In the genomic region with DNA sequence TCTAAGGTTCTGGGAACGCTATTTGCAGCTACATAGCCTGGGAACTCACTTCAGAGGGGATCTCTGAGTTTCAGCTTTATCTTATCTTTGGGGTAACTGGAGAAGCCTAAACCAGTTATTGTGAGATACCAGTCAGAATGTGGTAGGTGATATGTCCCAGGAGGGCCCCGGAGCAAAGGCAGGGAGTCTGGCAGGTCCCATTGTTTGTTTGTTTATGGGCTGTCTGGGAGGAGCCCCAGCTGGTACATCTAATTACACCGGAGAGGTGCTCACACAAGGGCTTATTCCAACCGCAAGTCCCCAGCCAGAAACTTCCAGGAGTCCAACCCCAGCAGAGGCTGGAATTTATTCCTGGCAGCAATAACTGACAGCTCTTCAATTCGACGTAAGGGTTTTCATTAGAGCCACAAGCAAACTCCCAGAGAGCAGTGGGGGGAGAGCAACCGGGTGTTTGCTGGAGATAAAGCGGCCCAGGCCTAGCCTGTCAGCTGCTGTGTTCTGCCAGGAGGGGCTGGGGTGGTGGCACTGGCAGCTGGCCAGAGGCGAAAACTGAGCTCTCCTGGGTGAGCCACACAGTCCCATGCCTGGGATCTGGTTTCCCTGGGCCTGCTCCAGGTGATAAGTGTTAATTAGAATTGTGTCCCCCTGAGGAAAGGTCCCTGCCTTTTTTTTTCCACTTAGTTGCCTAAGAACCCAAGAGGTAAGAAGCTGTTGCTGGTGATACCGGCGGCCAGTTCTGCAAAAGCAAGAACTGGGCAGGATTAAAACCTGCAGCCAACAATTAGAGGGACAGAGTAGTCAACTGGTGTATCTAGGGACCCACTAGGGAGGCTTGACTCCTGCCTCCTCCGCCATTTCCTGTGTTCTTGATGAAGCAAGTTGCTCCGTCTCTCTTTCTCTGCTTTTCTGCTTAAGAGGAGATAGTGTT, we compare ENCODE assay signal across 8 mouse cellular contexts.
DNase-seq lines count a peak whose midpoint lies in the region; ATAC-seq and TF ChIP-seq lines count a peak whose summit lies in the region.

No protein-coding gene starts in this region.

- H3K9ac ChIP-seq in MEL (ENCODE audit: control insufficient read depth, low read depth, low read length, poor library complexity, severe bottlenecking), result peak overlapping the region; percentile 26
- H3K9ac ChIP-seq in forebrain, embryonic 14.5 days (ENCODE audit: low read length), result no peak overlapping the region
- H3K9ac ChIP-seq in liver, embryonic 12.5 days, result peak overlapping the region; percentile 71
- H3K9ac ChIP-seq in midbrain, embryonic 16.5 days (ENCODE audit: low read depth, low read length), result no peak overlapping the region

- peak; percentile 96 for ATAC-seq in forebrain, embryonic 14.5 days
- peak; percentile 97 for ATAC-seq in liver, embryonic 12.5 days
- peak; percentile 92 for ATAC-seq in midbrain, embryonic 16.5 days

- peaks cover 0 to 17% of the 10 kb centered on the region in 2 experiments; a peak in 2 of 4 replicates for H3K36me3 ChIP-seq in MEL (ENCODE audit: control insufficient read depth in 1 of 2, insufficient read depth in 2 of 2, low read length in 2 of 2)
- H3K36me3 ChIP-seq in forebrain, embryonic 14.5 days (ENCODE audit: control insufficient read depth, insufficient read depth, low read length), result no peaks in the 10 kb centered on the region
- H3K36me3 ChIP-seq in liver, embryonic 12.5 days, result no peaks in the 10 kb centered on the region
- no peaks in the 10 kb centered on the region for H3K36me3 ChIP-seq in midbrain, embryonic 16.5 days (ENCODE audit: control insufficient read depth, insufficient read depth, low read length)

- no peaks in the 10 kb centered on the region for H3K79me2 ChIP-seq in MEL (ENCODE audit: control insufficient read depth, insufficient read depth, low read length, poor library complexity)

- 22% methylated on average over 13 of the region's 13 CpGs for WGBS in forebrain, embryonic 14.5 days
- WGBS in liver, embryonic 12.5 days (ENCODE audit: insufficient replicate concordance), result 8% methylated on average over 13 of the region's 13 CpGs
- 27% methylated on average over 13 of the region's 13 CpGs for WGBS in midbrain, embryonic 16.5 days

- peak overlapping the region; percentile 86 for H3K27ac ChIP-seq in MEL (ENCODE audit: control insufficient read depth, low read depth, low read length)
- peak overlapping the region; percentile 44 for H3K27ac ChIP-seq in forebrain, embryonic 14.5 days (ENCODE audit: low read depth, low read length)
- peak overlapping the region; percentile 99 for H3K27ac ChIP-seq in liver, embryonic 12.5 days
- peak overlapping the region; percentile 63; the same call in 1 of the 2 replicates for H3K27ac ChIP-seq in midbrain, embryonic 16.5 days (ENCODE audit: low read length)

- no peak overlapping the region for H3K4me2 ChIP-seq in forebrain, embryonic 14.5 days (ENCODE audit: low read length)
- H3K4me2 ChIP-seq in liver, embryonic 12.5 days, result peak overlapping the region; percentile 71
- no peak overlapping the region for H3K4me2 ChIP-seq in midbrain, embryonic 16.5 days (ENCODE audit: low read length)

- peak; percentile 94 for DNase-seq in MEL (ENCODE audit: low read depth, low spot score)
- peak; percentile 24 for DNase-seq in brain, adult 2 months (ENCODE audit: low read depth, low spot score)
- peak; percentile 89 for DNase-seq in forebrain, embryonic 14.5 days (ENCODE audit: low spot score)
- DNase-seq in heart, postnatal 36 days, result peak; percentile 58 to 68
- no peak for DNase-seq in layer of hippocampus, adult 9-11 months
- DNase-seq in layer of hippocampus, adult 11-12 months (ENCODE audit: low spot score), result no peak

- peaks cover 12 to 18% of the 10 kb centered on the region in 2 experiments for H3K4me1 ChIP-seq in MEL (ENCODE audit: control insufficient read depth in 1 of 2, insufficient read depth in 2 of 2, low read length in 2 of 2)
- H3K4me1 ChIP-seq in forebrain, embryonic 14.5 days (ENCODE audit: control insufficient read depth, insufficient read depth, low read length), result peaks cover 14% of the 10 kb centered on the region
- H3K4me1 ChIP-seq in liver, embryonic 12.5 days, result peaks cover 68% of the 10 kb centered on the region
- peaks cover 16% of the 10 kb centered on the region for H3K4me1 ChIP-seq in midbrain, embryonic 16.5 days (ENCODE audit: control insufficient read depth, insufficient read depth, low read length)

- no peak for TF ChIP-seq RAD21 in MEL (IDR thresholded peaks at IDR 0.05; ENCODE audit: low read depth, low read length)

- intact Hi-C loops in heart, postnatal 36 days (cut with DNase I), result loop anchor here (1.0 to 2.0 kb wide), 2 partner anchors 38 to 429 kb away; no protein-coding TSS in a partner anchor

- H3K4me3 ChIP-seq in MEL (ENCODE audit: control insufficient read depth in 1 of 2, insufficient read depth in 1 of 2, low read depth in 2 of 2, low read length in 2 of 2), result peak overlapping the region; percentile 11 to 33; a peak in 3 of 4 replicates
- H3K4me3 ChIP-seq in forebrain, embryonic 14.5 days (ENCODE audit: low read depth, low read length), result no peak overlapping the region
- peak overlapping the region; percentile 38 for H3K4me3 ChIP-seq in liver, embryonic 12.5 days
- H3K4me3 ChIP-seq in midbrain, embryonic 16.5 days (ENCODE audit: low read depth, low read length), result no peak overlapping the region

- TF ChIP-seq EP300 in MEL (IDR thresholded peaks at IDR 0.05; ENCODE audit: low read depth in 1 of 2, low read length in 2 of 2), result peak; percentile 88 to 92

- no peaks in the 10 kb centered on the region for H3K9me3 ChIP-seq in MEL (replicated peaks; ENCODE audit: insufficient read depth, low read length)
- no peaks in the 10 kb centered on the region for H3K9me3 ChIP-seq in forebrain, embryonic 14.5 days (replicated peaks; ENCODE audit: control insufficient read depth, low read length)
- no peaks in the 10 kb centered on the region for H3K9me3 ChIP-seq in liver, embryonic 12.5 days (replicated peaks)
- no peaks in the 10 kb centered on the region for H3K9me3 ChIP-seq in midbrain, embryonic 16.5 days (replicated peaks; ENCODE audit: control insufficient read depth, low read length, poor library complexity, severe bottlenecking)

- H3K27me3 ChIP-seq in MEL (ENCODE audit: control insufficient read depth in 1 of 2, insufficient read depth in 2 of 2, low read length in 2 of 2), result no peaks in the 10 kb centered on the region; a peak in 1 of 4 replicates
- H3K27me3 ChIP-seq in forebrain, embryonic 14.5 days (replicated peaks; ENCODE audit: control insufficient read depth, insufficient read depth, low read length), result no peaks in the 10 kb centered on the region
- H3K27me3 ChIP-seq in liver, embryonic 12.5 days (replicated peaks), result no peaks in the 10 kb centered on the region
- H3K27me3 ChIP-seq in midbrain, embryonic 16.5 days (ENCODE audit: control insufficient read depth, insufficient read depth, low read depth, low read length), result no peaks in the 10 kb centered on the region

- no peak for TF ChIP-seq POLR2A in MEL (IDR thresholded peaks at IDR 0.05; ENCODE audit: control insufficient read depth in 1 of 2, insufficient read depth in 1 of 2, low read depth in 1 of 2, low read length in 2 of 2, poor library complexity in 1 of 2)

- no peak for TF ChIP-seq CTCF in MEL (IDR thresholded peaks at IDR 0.05 in 2 of 3, conservative IDR thresholded peaks at IDR 0.05 in 1 of 3; ENCODE audit: control insufficient read depth in 1 of 3, insufficient read depth in 1 of 3, low read depth in 2 of 3, low read length in 3 of 3, poor library complexity in 1 of 3, severe bottlenecking in 1 of 3)

TF ChIP-seq in MEL, 35 proteins besides CTCF, POLR2A, EP300 and RAD21:
- no peak for TF ChIP-seq POLR2AphosphoS5 (IDR thresholded peaks at IDR 0.05; ENCODE audit: borderline replicate concordance, low read depth, low read length)
- TF ChIP-seq TAL1 (IDR thresholded peaks at IDR 0.05; ENCODE audit: low read length), result peak; percentile 98
- peak; percentile 66; the same call in 1 of the 2 replicates for TF ChIP-seq RCOR1 (IDR thresholded peaks at IDR 0.05; ENCODE audit: low read depth, low read length)
- TF ChIP-seq TCF12 (IDR thresholded peaks at IDR 0.05; ENCODE audit: low read depth, low read length), result peak; percentile 97
- no peak for TF ChIP-seq MXI1 (IDR thresholded peaks at IDR 0.05; ENCODE audit: low read depth, low read length)
- peak; percentile 98 for TF ChIP-seq ETS1 (IDR thresholded peaks at IDR 0.05; ENCODE audit: low read depth, low read length)
- TF ChIP-seq ZNF384 (IDR thresholded peaks at IDR 0.05; ENCODE audit: low read depth, low read length), result peak; percentile 76
- TF ChIP-seq MAFK (IDR thresholded peaks at IDR 0.05; ENCODE audit: borderline replicate concordance, low read depth, low read length), result no peak
- peak; percentile 66; the same call in 1 of the 2 replicates for TF ChIP-seq BHLHE40 (IDR thresholded peaks at IDR 0.05; ENCODE audit: borderline replicate concordance, low read depth, low read length)
- peak; percentile 86 for TF ChIP-seq GATA1 (IDR thresholded peaks at IDR 0.05; ENCODE audit: low read depth, low read length)
- peak; percentile 91; the same call in 1 of the 2 replicates for TF ChIP-seq MAZ (IDR thresholded peaks at IDR 0.05; ENCODE audit: low read depth, low read length)
- TF ChIP-seq SIN3A (IDR thresholded peaks at IDR 0.05; ENCODE audit: low read length), result peak; percentile 66; the same call in 1 of the 2 replicates

Comparison
In these comparisons a context has a peak if more than half of its experiments do, and no peak if none do; other contexts are left out.
1. DNase-seq: peak in MEL (single experiment), brain, adult 2 months (single experiment), forebrain, embryonic 14.5 days (single experiment) and heart, postnatal 36 days (2 of 2); none in layer of hippocampus, adult 9-11 months (single experiment) and layer of hippocampus, adult 11-12 months (single experiment).
2. H3K27ac ChIP-seq: peak in every context shown above with its lines; median percentile 99 in liver, embryonic 12.5 days; 86 in MEL; 63 in midbrain, embryonic 16.5 days; 44 in forebrain, embryonic 14.5 days.
3. H3K4me3 ChIP-seq: peak in MEL (2 of 2) and liver, embryonic 12.5 days (single experiment); none in forebrain, embryonic 14.5 days (single experiment) and midbrain, embryonic 16.5 days (single experiment).
4. H3K9ac ChIP-seq: peak in MEL (single experiment) and liver, embryonic 12.5 days (single experiment); none in forebrain, embryonic 14.5 days (single experiment) and midbrain, embryonic 16.5 days (single experiment).
5. Peak in every context shown above with its lines, with median percentiles within 50 percentile points of each other: ATAC-seq.